Mouse (Mus musculus): ENCODE results near the gene Snd1. TPM values are rescaled to one million over a fixed set of nuclear protein-coding genes. Genes with fewer than 3 reads are reported as not detected.
"Not testable (repeated sequence)": the region's sequence is repeated elsewhere in the genome, so short reads cannot be mapped to it uniquely, and the experiment has no call there.

Gene Snd1
- polyA plus RNA-seq, 1 experiment: 57.6 TPM

GRCm38 (mm10) chr6:28504611-28505010, 29.7 kb downstream of the Snd1 start:
- Histone ChIP-seq H3K4me1 (peaks cover 61% of the 10 kb centered on the region), H3K36me3 (replicated peaks; ENCODE audit: low read length) (peaks cover 41% of the 10 kb centered on the region), H3K27me3 (replicated peaks) (no peaks in the 10 kb centered on the region), H3K9me3 (no peaks in the 10 kb centered on the region), H3K4me3 (replicated peaks) (no peak overlapping the region)
- no peak for TF ChIP-seq FLI1 (IDR thresholded peaks at IDR 0.05; ENCODE audit: low read length)

- Histone ChIP-seq H3K4me1 (peaks cover 69% of the 10 kb centered on the region), H3K4me3 (replicated peaks) (no peak overlapping the region), H3K36me3 (replicated peaks; ENCODE audit: low read length) (peaks cover 50% of the 10 kb centered on the region), H3K27me3 (replicated peaks) (no peaks in the 10 kb centered on the region), H3K9me3 (no peaks in the 10 kb centered on the region)
- TF ChIP-seq FLI1 (IDR thresholded peaks at IDR 0.05; ENCODE audit: low read length) (no peak), GATA1 (IDR thresholded peaks at IDR 0.05; ENCODE audit: borderline replicate concordance, low read length) (no peak)
Observed at GRCm38 (mm10) chr6:28507759-28508158, 32.8 kb downstream of the Snd1 start.

DNA sequence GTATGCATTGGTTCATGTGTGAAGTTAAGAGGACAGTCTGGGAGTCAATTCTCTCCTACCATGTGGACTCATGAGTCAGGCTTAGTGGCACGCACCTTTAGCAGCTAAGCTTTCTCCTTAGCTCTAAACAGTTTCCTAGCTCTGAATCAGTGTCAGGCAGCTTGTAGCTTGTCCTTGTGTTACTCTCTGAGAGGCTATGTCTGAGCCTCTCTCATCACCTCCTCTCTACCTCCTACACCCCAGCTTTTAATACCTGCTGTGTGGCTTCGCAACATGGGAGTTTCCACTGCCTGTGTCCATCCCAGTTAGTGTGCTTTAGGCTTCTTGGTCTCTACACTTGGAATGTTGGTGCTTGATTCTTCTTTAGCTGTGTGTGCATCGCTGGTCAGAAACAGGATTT, 39.3 kb downstream of the Snd1 start:
- Histone ChIP-seq H3K36me3 (replicated peaks; ENCODE audit: low read length) (peaks cover 82% of the 10 kb centered on the region), H3K4me3 (replicated peaks) (no peak overlapping the region), H3K4me1 (peaks cover 66% of the 10 kb centered on the region)

GRCm38 (mm10) chr6:28514830-28515350, 40.0 kb downstream of the Snd1 start:
- Histone ChIP-seq H3K4me3 (replicated peaks) (no peak overlapping the region), H3K4me1 (peaks cover 72% of the 10 kb centered on the region), H3K27me3 (replicated peaks) (no peaks in the 10 kb centered on the region), H3K36me3 (replicated peaks; ENCODE audit: low read length) (peaks cover 89% of the 10 kb centered on the region), H3K9me3 (no peaks in the 10 kb centered on the region)
- TF ChIP-seq GATA1 (IDR thresholded peaks at IDR 0.05; ENCODE audit: borderline replicate concordance, low read length) (no peak), FLI1 (IDR thresholded peaks at IDR 0.05; ENCODE audit: low read length) (no peak)

More for the DNA sequence above, 39.3 kb downstream of the Snd1 start:
- H3K9me3 ChIP-seq: no peaks in the 10 kb centered on the region
- H3K27me3 ChIP-seq (replicated peaks): no peaks in the 10 kb centered on the region
- no peak for TF ChIP-seq FLI1 (IDR thresholded peaks at IDR 0.05; ENCODE audit: low read length)
- no peak for TF ChIP-seq GATA1 (IDR thresholded peaks at IDR 0.05; ENCODE audit: borderline replicate concordance, low read length)

DNA sequence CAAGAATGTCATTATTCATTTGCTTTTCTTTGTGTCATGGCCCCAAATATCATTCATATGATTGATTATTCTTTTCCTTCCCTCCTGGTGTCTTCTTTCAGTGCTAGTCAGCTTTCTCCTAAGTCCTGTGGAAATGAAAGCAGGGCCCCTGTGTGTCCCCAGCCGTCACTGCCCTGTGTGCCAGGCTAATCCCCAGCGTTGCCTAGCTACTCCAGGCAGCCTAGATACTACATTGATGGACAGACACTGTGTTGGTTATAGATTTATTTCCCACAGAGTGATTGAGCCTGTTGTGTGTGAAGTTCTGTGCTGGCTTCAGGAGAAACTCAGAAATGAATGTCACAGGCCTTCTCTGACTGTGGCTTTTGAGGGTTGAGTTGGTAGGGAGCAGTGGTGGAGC, 41.7 kb downstream of the Snd1 start:
- TF ChIP-seq FLI1 (IDR thresholded peaks at IDR 0.05; ENCODE audit: low read length): no peak
- TF ChIP-seq GATA1 (IDR thresholded peaks at IDR 0.05; ENCODE audit: borderline replicate concordance, low read length): no peak
- no peaks in the 10 kb centered on the region for H3K9me3 ChIP-seq
- no peak overlapping the region for H3K4me3 ChIP-seq (replicated peaks)
- peaks cover 89% of the 10 kb centered on the region for H3K36me3 ChIP-seq (replicated peaks; ENCODE audit: low read length)
- no peaks in the 10 kb centered on the region for H3K27me3 ChIP-seq (replicated peaks)
- H3K4me1 ChIP-seq: peaks cover 73% of the 10 kb centered on the region

GRCm38 (mm10) chr6:28517050-28517449, 42.1 kb downstream of the Snd1 start:
- no peak for TF ChIP-seq GATA1 (IDR thresholded peaks at IDR 0.05; ENCODE audit: borderline replicate concordance, low read length)
- no peak for TF ChIP-seq FLI1 (IDR thresholded peaks at IDR 0.05; ENCODE audit: low read length)
- Histone ChIP-seq H3K9me3 (no peaks in the 10 kb centered on the region), H3K36me3 (replicated peaks; ENCODE audit: low read length) (peaks cover 88% of the 10 kb centered on the region), H3K4me1 (peaks cover 73% of the 10 kb centered on the region), H3K27me3 (replicated peaks) (no peaks in the 10 kb centered on the region), H3K4me3 (replicated peaks) (no peak overlapping the region)

DNA sequence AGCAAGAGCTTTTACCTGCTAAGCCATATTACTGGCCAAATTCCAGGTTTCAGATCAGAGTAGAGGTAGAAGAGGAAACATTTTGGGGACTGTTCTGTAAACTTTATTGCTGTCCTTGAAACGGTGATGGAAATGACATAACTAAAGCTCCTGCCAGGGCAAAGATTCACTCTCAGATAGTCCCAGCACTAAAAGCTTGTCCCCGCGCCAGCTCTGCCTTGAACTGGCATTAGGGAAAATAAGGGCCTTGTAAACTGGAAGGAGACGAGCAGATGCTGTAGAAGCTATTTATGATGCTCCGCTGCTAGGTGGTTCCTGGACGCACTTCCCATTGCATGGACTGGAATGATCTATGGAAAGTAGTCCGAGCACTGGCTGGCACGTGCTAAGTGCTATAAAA, 44.5 kb downstream of the Snd1 start:
- Histone ChIP-seq H3K4me1 (peaks cover 70% of the 10 kb centered on the region), H3K36me3 (replicated peaks; ENCODE audit: low read length) (peaks cover 89% of the 10 kb centered on the region), H3K27me3 (replicated peaks) (no peaks in the 10 kb centered on the region)

DNA sequence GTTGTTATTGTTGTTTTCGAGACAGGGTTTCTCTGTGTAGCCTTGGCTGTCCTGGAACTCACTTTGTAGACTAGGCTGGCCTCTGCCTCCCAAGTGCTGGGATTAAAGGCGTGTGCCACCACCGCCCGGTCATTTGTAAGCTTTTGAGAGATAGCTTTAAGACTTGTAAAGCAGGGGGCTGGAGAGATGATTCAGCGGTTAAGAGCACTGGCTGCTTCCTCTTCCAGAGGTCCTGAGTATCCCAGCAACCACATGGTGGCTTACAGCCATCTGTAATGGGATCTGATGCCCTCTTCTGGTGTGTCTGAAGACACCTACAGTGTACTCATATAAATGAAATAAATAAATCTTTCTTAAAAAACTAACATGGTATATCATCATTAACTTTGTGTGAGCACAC, 45.8 kb downstream of the Snd1 start:
- H3K4me1 ChIP-seq: peaks cover 77% of the 10 kb centered on the region
- H3K4me3 ChIP-seq (replicated peaks); H3K27me3 ChIP-seq (replicated peaks); H3K9me3 ChIP-seq: not testable (repeated sequence)
- peaks cover 89% of the 10 kb centered on the region for H3K36me3 ChIP-seq (replicated peaks; ENCODE audit: low read length)

More for the DNA sequence above, 44.5 kb downstream of the Snd1 start:
- TF ChIP-seq FLI1 (IDR thresholded peaks at IDR 0.05; ENCODE audit: low read length) (no peak), GATA1 (IDR thresholded peaks at IDR 0.05; ENCODE audit: borderline replicate concordance, low read length) (no peak)
- no peaks in the 10 kb centered on the region for H3K9me3 ChIP-seq
- no peak overlapping the region for H3K4me3 ChIP-seq (replicated peaks)

DNA sequence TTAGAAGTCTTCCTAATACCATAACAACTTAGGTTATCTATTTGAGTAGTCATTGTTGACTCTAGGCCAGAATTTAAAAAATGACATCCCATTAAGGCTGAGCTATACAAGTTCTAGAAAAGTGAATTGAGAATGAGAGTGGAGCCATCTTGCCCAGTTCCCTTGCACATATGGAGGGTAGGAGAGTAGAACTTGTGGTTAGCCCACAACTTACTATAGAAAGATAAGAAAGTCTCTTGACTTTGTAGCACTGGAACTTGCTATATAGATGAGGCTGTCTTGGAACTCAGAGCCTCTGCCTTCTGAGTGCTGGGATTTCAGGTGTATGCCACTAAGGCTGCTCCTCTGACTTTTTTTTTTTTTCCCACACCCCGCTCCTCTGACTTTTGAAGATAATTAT, 46.5 kb downstream of the Snd1 start:
- TF ChIP-seq GATA1 (IDR thresholded peaks at IDR 0.05; ENCODE audit: borderline replicate concordance, low read length): no peak
- TF ChIP-seq FLI1 (IDR thresholded peaks at IDR 0.05; ENCODE audit: low read length): no peak
- Histone ChIP-seq H3K36me3 (replicated peaks; ENCODE audit: low read length) (peaks cover 89% of the 10 kb centered on the region), H3K27me3 (replicated peaks) (no peaks in the 10 kb centered on the region), H3K4me3 (replicated peaks) (no peak overlapping the region), H3K9me3 (no peaks in the 10 kb centered on the region), H3K4me1 (peaks cover 72% of the 10 kb centered on the region)

- peaks cover 94% of the 10 kb centered on the region for H3K36me3 ChIP-seq (replicated peaks; ENCODE audit: low read length)
Observed at GRCm38 (mm10) chr6:28525589-28525988, 50.6 kb downstream of the Snd1 start.

GRCm38 (mm10) chr6:28527459-28527858, 52.5 kb downstream of the Snd1 start:
- Histone ChIP-seq H3K4me3 (replicated peaks) (no peak overlapping the region), H3K27me3 (replicated peaks) (no peaks in the 10 kb centered on the region), H3K36me3 (replicated peaks; ENCODE audit: low read length) (peaks cover 94% of the 10 kb centered on the region), H3K4me1 (peaks cover 20% of the 10 kb centered on the region), H3K9me3 (no peaks in the 10 kb centered on the region)
- no peak for TF ChIP-seq GATA1 (IDR thresholded peaks at IDR 0.05; ENCODE audit: borderline replicate concordance, low read length)
- TF ChIP-seq FLI1 (IDR thresholded peaks at IDR 0.05; ENCODE audit: low read length): no peak

More at GRCm38 (mm10) chr6:28525589-28525988, 50.6 kb downstream of the Snd1 start:
- H3K27me3 ChIP-seq (replicated peaks): no peaks in the 10 kb centered on the region
- no peaks in the 10 kb centered on the region for H3K9me3 ChIP-seq
- no peak overlapping the region for H3K4me3 ChIP-seq (replicated peaks)
- H3K4me1 ChIP-seq: peaks cover 37% of the 10 kb centered on the region
- TF ChIP-seq GATA1 (IDR thresholded peaks at IDR 0.05; ENCODE audit: borderline replicate concordance, low read length) (no peak), FLI1 (IDR thresholded peaks at IDR 0.05; ENCODE audit: low read length) (no peak)
